Mouse (Mus musculus) monocyte, adult 2 months (primary cell): ENCODE measurements around the gene Ankrd53.

Experiments used
- DNase-seq, 2 experiments: peaks; one replicate each; pipeline ENCODE4 v3.0.0; 2022; ENCODE audit warnings: low spot score in 2 of 2, low read depth in 1 of 2

Gene Ankrd53

DNA sequence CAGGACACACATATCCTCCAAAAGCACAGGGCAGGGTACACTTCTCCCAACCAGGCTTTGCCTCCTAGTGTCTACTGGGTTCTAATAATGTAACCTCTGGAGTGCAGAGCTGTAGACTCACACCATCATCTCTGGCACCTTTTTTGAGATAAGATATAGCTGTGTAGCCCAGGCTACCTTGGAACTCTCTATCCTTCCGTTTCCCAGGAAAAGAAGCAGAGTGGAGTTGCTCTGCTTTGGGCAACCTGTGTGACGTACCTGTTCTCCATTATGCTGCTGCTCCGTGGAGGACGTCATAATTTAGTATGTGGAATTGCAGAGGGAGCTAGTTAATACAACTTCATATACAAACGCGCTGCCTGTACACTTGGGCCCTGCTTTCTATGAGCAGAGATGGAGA is at the start of gene Ankrd53:
Gene Ankrd53, plus strand, starts transcription at position 301 of the 400 bp plus-strand sequence.
- no peak for DNase-seq

DNA sequence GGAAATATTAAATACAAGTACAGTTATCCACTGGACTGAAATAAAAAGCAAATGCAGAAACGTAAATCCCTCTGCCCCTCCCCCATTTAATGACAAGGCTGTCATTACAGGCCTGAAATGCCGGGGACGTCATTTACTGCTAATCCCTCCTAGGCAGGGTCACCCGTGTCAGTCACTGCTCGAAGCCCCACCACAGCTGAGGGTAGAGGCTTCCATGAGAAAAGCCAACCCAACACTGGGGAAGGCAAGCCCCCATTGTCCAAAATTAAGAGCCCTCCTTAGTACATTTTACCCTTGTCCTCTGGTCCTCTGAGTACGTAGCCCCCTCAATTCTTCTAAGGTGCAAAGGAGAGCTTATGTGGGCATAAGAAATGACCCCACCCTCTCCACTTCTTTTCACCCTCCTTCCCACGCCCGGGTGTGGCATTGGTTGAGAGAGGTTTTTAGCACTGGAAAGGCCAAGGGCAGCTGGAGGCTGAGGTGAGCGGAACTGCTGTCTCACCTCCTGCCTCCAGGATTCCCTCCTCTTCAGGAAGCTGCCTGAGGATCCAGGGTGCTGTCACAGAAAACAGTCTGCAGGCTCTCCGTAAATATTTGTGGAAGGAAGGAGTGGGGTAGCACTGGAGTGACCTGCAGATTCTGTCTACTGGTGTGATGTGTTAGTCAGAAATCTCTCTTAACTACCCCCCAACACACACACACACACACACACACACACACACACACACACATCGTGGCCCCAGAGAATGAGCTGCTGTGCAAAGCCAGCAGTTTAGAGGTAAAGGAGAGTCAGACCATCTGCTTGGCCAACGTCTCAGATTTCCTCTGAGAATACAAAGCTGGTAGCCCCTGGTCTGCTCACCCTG is 48.9 kb upstream of the Ankrd53 start:
- DNase-seq: no peak

DNA sequence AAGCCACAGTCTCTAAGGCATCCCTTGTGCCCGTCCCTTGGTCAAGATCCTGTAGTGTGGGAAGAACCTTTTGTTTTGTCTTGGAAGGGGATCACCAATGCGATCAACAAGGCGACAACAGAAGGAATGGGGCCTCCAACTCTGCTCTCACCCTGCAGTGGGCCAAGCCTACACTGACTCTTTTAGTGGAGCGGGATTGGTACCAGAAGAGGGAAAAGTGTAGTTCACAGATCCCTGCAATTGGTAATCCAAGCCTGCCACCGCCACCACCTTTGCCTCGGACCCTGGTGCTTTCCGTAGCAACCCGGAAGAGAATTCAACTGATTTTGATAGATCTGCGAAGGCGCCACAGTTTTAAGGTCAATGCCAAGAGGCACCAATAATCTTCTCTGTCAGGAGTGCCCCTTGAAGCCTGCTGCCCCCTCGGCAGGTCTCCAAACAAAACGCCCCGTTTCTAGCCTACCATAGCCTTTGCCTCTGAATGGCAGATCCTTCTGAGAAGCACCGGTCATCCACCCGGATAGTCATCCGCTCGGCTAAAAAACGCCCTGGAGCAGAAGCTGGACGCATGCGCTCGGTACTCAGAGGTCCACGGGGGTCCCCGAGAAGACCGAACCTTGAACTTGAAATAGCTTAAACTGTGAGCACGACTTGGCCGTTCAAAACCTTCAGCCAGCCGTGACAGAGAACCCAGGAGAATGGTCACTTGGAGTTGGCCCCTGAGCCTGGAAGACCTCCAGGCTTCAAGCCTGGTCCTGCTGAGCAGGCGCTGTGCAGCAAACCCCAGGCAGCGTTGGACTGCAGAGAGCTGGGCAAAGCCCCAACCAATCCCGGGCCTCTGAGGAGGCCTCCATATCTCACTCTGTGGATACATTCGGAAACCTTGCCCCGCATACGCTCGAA is 48.0 kb upstream of the Ankrd53 start:
- DNase-seq: no peak

DNA sequence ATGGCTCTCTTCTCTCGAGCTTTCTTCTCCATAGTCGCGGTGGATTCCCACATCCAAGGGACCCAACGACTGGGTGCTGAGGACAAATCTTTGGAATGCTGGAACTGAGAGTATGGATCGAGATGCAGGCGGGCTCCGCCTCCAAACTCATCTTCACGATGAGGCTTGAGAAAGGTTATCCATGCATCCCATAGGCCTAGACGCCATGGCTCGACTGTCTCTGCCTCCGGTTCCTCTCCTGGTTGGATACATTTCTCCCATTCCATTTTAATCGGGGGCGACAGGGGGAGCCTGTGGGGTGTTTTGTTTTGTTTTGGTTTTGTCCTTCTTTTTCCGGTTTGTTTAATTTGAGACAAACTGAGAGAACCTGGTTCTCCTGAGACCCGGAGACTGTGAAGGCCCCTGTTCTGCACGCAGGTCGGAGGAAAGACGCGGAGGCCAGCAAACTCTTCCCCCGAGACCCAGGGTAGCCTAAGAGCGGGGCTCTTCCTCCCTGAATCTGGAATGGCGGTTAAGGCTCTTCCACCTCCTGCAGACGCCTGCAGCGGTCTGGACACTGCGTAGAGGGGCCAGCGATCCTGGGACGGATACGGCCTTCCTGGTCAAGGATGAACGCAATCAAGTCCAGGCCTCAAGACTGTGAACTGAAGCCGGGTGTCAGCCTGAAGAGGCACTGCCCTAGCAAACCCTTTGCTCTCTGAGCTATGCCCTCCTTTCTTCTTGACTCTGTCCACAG is 46.8 kb upstream of the Ankrd53 start:
- no peak for DNase-seq

DNA sequence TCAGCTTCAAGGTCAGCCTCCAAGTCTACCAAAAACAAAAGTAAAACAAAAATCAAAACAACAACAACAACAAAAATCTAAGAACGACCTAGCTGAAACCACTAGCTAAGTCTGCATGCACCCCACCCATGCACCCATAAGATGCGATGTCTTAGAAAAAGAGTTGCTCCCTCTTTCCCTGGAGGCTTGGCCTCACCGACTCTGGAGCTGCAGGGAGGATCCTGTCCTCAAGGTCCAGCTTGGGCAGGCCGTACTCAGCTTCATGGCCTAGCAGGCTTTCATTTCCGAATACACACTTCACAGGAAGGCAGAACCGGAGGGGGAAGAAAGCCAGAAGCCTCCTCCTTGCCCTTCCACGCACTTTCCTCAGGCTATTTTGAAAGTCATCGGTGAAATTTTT is 45.4 kb upstream of the Ankrd53 start:
- DNase-seq: no peak

DNA sequence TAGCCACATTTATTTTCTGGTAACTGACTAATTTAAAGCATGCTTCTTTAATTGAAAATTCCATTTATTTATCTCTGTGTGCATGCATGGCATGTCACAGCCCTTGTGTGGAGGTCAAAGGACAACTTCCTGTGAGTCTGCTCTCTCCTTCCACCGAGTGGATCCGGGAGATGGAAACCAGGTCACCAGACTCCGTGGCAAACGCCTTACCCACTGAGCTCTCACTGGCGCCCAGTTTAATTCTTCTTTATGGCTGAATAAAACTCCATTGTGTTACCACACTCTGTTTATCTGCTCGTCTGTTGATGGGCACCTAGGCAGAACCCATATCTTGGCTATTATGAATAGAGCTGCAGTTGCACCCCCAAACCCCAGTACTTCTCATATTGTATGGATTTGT is 39.9 kb upstream of the Ankrd53 start:
- DNase-seq: no peak

DNA sequence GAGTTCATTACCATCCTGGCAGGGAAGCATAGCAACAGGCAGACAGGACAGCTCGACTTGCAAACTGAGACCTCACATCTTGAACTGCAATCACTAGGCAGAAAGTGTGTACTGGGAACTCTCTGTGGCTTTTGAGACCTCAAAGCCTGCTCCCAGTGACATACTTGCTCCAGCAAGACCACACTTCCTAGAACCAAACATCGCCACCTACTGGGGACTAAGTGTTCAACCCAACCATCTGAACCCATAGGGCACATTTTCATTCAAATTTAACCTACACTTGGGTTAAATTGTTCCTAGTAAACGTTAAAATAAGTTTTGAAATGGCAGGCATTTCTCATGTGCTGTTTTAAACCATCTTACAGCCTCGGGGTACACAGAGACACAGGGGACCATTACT is 35.3 kb upstream of the Ankrd53 start:
- no peak for DNase-seq

DNA sequence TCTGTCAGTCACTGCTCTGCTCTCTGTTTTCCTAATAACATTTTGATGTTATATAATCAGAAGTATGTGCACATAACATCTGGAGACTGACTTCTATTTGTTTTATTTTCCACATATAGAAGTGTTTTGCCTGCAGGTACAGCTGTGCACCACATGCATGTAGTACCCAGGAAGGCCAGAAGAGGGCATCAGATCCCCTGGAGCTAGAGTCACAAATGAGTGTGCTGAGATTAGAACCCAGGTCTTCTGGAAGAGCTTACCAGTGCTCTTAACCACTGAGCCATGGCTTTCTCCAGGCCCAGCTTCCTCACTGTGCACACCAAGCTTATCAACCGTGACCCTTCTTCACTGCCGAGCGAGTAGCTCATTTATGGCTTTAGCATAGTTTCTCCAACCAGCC is 34.0 kb upstream of the Ankrd53 start:
- no peak for DNase-seq

DNA sequence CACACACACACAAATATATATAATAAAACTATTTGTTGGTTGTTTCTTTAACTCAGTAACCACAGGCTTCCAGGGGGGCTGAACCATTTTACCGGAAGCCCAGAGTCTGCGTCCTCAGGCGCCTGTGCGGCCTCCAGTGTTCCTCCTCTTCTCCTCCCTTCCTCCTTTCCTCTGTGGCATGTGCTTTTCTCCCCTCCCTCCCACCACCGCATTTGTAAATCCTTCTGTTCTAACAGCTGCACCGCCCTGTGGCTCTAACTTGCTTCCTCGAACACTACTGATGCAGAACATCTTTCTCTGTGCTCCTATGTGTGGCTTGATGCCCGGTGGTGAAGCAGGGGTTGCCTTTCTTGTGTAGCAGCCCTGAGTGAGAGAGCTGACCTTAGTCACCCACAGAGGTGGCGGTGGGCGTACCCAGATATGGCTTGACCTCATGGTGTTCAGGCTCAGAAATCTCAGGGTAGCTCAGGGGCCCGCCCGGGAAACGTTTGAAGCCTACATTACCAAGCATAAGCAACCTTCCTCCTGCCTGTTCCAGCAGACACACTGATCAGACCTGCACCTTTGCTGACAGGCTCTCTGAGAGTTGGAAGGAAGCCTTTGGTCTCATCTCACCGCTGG is 33.0 kb upstream of the Ankrd53 start:
- no peak for DNase-seq

DNA sequence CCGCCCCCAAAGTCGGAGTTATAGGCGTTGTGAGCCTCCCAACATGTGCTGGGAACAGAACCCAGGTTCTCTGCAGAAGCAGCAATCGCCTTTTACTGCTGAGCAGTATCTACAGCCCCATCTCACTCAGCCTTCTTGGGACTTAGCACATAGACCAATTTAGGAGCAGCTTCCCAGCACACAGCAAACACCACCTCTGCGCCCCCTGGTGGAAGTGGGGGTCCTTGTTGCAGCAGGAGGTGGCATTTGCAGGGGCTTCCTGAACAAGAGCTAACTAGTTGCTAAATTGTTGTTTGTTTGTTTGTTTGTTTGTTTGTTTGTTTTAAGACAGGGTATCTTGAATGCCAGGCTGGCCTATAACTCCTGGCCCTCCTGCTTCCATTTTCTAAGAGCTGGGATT is 31.3 kb upstream of the Ankrd53 start:
- DNase-seq: peak; percentile 22 to 40

DNA sequence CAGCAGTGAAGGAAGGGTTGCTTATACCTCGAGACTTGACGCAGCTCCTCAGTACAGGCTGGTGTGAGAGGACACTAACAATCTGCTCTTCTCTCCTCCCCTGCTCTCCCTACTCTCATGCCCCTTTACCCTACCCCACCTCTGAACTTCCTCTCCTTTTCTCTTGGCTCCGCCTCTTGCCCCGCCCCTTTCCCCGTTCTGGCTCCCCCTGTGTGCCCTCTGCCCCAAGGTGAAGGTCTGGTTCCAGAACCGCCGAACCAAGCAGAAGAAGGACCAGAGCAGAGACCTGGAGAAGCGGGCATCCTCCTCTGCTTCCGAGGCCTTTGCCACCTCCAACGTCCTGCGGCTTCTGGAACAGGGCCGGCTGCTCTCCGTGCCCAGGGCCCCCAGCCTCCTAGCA is 25.1 kb upstream of the Ankrd53 start:
- no peak for DNase-seq

DNA sequence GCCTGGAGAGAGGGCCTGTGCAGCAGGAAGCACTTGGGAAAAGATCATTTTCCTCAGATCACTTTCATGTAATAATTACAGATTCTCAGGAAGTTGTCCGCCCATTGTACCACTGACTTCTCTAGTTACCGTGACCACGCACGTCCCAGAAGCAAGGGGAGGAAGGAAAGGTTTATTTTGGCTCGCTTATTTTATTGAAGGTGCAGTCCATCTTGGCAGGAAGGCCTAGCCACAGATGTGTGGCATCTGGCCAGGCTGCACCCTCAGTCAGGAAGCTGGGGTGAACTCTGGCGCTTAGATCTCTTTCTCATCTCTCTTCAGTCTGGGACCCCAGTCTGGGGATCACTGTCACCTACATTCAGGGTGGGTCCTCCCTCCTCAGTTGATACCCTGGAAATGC is 23.8 kb upstream of the Ankrd53 start:
- no peak for DNase-seq

DNA sequence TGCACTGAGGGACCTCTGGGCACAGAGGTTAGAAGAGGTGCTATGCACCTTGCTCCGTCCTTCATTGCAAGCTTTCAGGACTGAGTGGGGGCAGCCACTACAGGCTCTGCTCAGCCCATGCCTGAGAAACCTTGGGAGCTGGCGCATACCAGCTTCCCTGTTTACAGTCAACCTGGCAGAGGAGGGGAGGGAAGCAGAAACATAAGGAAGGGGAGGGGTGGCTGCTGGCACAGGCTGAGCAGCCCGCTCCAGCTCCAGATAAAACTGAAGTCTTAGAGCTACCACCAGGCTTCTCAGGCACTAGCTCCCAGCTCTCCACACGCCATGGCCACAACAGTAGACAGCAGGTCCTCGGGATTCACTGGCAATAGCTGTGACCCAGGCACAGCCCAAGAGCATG is 19.7 kb upstream of the Ankrd53 start, which contains the start of gene Atp6v1b1:
Gene Atp6v1b1, plus strand, starts transcription at position 230 of the 400 bp plus-strand sequence.
- no peak for DNase-seq

DNA sequence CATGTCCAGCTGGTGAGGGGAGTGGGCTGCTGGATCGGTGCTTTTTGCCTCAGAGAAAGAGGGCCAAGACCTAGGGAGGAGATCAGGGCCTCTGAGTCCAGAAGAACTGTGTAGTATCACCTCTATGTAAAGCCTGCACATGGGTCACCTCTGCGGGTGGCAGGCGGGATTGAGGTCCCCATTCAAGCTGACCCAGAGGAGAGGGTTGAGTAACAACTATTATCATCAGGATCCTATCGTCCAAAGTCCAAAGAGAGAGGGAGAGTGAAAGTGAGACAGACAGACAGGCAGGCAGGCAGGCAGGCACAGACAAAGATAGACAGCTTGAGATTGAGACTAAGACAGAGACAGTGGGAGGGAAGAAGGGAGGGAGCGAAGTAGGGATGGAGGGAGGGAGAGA is 19.2 kb upstream of the Ankrd53 start:
- no peak for DNase-seq

DNA sequence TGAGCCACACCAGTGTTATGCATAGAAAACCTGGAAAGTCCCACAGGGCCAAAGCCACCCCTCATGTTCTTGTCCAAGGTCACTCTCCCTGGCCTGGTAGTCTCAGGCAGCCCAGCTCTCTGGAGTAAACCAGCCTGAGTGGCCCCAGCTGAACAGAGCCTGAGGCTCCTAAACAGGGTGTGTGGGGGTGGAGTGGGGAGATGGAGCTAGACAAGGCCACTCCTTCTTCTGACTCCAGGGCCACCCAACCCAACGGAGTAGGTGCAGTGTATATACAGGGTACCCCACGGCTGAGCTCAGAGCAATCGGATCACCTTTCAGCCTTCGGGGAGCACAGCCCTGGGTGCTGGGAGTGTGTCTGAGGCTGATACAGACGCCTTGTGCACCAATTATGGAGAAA is 18.3 kb upstream of the Ankrd53 start:
- no peak for DNase-seq

DNA sequence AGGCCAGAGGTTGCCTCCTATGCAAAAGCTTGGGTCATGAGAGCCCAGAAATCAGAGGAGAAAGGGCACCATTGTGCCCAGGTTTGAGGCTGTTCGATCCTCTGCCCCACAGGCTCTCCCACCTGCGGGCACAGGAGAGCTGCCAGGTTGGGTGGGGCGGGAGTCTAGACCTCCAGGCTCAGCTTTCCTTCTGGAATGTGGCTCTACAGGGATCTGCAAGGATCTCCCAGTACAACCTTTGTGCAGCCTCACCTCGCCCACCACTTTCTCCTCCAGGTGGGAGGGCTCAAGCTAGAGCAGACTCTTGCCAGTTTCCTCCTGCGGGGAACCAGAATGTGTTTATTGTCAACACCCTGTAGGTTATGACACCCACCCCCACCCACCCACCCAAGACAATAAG is 17.9 kb upstream of the Ankrd53 start:
- no peak for DNase-seq

DNA sequence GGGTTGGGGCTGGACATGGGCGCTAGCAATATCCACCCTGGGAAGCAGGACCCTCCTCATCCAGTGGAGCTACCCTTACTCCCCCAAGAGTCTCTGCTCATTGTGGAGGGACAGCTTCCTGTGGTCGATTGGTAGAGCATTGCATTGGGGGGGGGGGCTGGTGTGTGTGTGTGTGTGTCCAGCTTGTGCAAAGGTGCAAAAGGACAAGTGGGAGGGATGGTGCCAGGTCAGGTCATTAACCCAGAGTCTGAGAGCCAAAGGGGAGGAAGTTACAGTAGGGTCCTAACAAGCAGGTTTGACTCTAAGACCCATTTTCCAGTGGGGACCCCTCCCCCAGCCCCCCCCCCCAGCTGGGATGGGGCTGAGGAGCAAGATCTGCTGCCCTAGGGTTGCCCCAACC is 17.0 kb upstream of the Ankrd53 start:
- DNase-seq: no peak

DNA sequence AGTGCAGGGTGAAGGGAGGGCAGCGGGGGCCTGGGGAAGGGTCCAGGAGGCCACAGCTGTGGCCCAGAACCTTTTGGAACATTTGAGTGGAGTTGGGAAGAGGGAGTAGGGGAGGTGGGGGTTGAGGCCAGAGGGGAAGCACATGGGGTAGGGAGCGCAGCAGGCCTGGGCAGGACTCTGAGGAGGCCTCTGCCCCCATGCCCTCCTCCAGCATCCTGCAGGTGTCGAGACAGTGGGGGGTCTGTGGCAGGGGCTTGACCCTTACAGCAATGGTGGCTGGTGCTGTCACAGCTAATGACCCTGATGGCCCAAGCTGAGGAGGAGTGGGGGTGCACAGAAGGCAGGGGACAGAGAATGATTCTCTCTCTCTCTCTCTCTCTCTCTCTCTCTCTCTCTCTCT is 13.2 kb upstream of the Ankrd53 start:
- no peak for DNase-seq

DNA sequence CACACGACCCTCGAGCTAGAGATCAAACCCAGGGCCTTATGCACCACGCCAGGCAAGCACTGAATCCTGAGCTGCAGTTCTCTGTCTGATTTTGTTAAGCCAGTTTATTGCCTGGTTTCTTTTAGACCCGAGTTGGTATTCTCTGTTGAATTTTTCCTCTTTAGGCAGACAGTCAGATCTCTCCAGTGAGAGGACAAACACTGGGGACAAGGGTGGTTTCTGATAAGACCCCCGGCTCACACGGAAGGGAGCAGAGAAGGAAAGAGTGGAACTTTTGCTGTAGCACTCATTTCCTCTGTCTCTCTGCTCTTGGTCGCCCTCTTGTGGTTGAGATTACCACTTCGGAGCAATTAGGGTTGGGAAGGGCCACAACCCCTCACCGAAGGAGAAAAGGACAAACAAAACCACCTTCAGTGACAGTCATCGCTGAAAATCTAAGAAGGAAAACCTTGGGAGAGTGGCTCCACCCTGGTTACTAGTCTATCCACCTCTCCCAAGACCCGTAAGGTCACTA is 12.2 kb upstream of the Ankrd53 start:
- peak in 1 of 2 experiments; percentile 34 for DNase-seq

DNA sequence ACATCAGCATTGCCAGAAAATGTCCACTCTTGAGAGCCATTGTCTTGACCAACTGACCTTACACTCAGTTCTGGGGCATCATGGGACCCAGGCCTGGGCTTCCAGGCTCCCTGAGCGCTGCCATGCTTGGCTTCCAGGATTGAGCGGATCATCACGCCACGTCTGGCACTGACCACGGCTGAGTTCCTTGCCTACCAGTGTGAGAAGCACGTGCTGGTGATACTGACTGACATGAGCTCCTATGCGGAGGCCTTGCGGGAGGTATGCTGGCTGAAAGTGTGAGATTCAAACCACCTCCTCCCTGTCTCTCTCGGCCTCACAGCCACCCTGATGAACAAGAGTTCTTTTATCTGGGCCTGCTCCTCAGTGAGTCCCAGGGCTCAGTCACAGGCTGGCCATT is 6.4 kb upstream of the Ankrd53 start:
- DNase-seq: no peak
